Mouse (Mus musculus) urinary bladder, postnatal 14 days (tissue): ENCODE measurements around the gene Wfdc5.
A peak's percentile ranks its signal among the peaks of the same experiment; 100 is the strongest.

ENCODE experiments used
- DNase-seq: peaks from one replicate; pipeline ENCODE4 v3.0.0; 2021; ENCODE audit warnings: low spot score

The Wfdc5 gene

GRCm38 (mm10) chr2:164128576-164129411, 53.7 kb downstream of the Wfdc5 start:
- DNase-seq = no peak

DNA sequence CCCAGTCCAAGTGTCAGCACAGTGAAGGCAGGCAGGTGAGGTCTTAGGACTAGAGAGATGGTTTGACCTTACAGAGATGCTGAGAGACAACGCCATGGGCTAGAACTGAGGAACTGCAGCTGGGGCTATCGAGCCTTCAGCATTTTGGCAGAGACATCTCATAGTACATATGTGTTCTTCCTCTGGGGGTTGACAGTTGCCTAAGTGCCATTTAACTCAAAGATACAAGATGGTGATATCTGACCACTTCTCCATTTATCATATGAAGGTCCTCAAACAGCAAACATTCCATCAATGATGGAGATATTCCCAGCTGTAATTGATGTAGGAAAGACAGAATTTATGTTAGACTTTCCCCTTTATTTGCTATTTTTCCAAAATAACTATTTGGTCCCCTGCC, 55.2 kb downstream of the Wfdc5 start:
- no peak for DNase-seq

DNA sequence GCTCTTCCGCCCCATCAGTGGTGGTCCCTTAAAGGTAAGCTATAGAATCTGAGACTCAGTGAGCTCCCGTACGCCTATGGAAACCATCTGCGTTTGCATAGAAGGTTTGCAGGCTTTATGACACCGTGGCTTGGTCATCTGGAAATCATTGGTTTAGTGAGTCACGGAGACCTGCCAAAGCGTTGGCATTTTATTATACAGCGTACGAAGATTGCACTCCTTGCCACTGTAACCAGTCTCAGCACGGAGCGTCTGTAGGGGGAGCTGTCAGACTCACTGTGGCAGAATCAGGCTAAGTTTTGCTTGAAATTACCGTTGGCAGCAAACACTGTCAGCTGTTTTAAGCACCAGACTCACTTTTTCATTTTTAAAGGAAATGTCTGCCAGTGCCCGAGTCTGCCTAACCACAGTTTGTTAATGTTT, 56.0 kb downstream of the Wfdc5 start:
- DNase-seq = peak; percentile 39
